Mouse (Mus musculus) left cerebral cortex, adult 2 months (tissue): ENCODE results near the gene Trappc6b. TPM values are rescaled to one million over a fixed set of nuclear protein-coding genes. Genes with fewer than 3 reads are reported as not detected.

Source experiments
- DNase-seq, 2 experiments: peaks; one replicate each; pipeline ENCODE4 v3.0.0; 2021 to 2022; ENCODE audit warnings: low spot score in 2 of 2, mixed read lengths in 1 of 2; ENCODE audit errors: extremely low spot score in 1 of 2
- H3K27ac ChIP-seq: fragments of 200-600 bp; 2 replicates; pipeline ENCODE4 v1.8.1; 2022
- H3K4me3 ChIP-seq: fragments of 200-600 bp; 2 replicates; pipeline ENCODE4 v1.8.1; 2022
- CTCF ChIP-seq: fragments of 200-600 bp; IDR thresholded peaks from 2 replicates; pipeline ENCODE4 v1.8.1; 2022; ENCODE audit warnings: antibody characterized with exemption, mild to moderate bottlenecking, moderate library complexity
- intact Hi-C: fragments of 180-260 bp; cut with DNase I; formaldehyde crosslinking; loops from one replicate; pipeline ENCODE4 v1.15.1; 2025
- total RNA-seq, 2 experiments: library from RNA; stranded (reverse); gene quantifications; 2 replicates each; pipeline ENCODE4 v1.2.3; 2021

Trappc6b gene
- total RNA-seq, 2 experiments from 2014 or later, result 107 to 121 TPM

GRCm38 (mm10) chr12:59053166-59053565 lies 8.1 kb downstream of the Trappc6b start:
- intact Hi-C loops, result no loop called here
- no peak for TF ChIP-seq CTCF
- DNase-seq, result no peak
- Histone ChIP-seq H3K4me3 (no peak overlapping the region), H3K27ac (no peak overlapping the region)

- intact Hi-C loops, result no loop called here
- no peak overlapping the region for H3K4me3 ChIP-seq
- no peak for DNase-seq
- H3K27ac ChIP-seq, result no peak overlapping the region
- TF ChIP-seq CTCF, result no peak
Measured at GRCm38 (mm10) chr12:59052470-59052869, 8.8 kb downstream of the Trappc6b start.

GRCm38 (mm10) chr12:59040851-59041250 lies 20.4 kb downstream of the Trappc6b start:
- intact Hi-C loops, result no loop called here
- no peak for DNase-seq
- Histone ChIP-seq H3K27ac (no peak overlapping the region), H3K4me3 (no peak overlapping the region)
- no peak for TF ChIP-seq CTCF

GRCm38 (mm10) chr12:59039971-59040844 lies 21.1 kb downstream of the Trappc6b start:
- no peak overlapping the region for H3K27ac ChIP-seq
- no peak overlapping the region for H3K4me3 ChIP-seq
- TF ChIP-seq CTCF, result no peak
- intact Hi-C loops, result no loop called here
- DNase-seq, result no peak

- no peak for DNase-seq
- no peak for TF ChIP-seq CTCF
- Histone ChIP-seq H3K4me3 (no peak overlapping the region), H3K27ac (no peak overlapping the region)
- intact Hi-C loops, result no loop called here
Measured at GRCm38 (mm10) chr12:59039162-59039970, 21.9 kb downstream of the Trappc6b start.

GRCm38 (mm10) chr12:59032101-59032500 lies 29.2 kb downstream of the Trappc6b start:
- peak; percentile 28 for TF ChIP-seq CTCF
- Histone ChIP-seq H3K27ac (no peak overlapping the region), H3K4me3 (no peak overlapping the region)
- DNase-seq, result no peak
- intact Hi-C loops, result no loop called here

- Histone ChIP-seq H3K27ac (no peak overlapping the region), H3K4me3 (no peak overlapping the region)
- no peak for TF ChIP-seq CTCF
- DNase-seq, result no peak
- intact Hi-C loops, result no loop called here
Measured at GRCm38 (mm10) chr12:59021306-59021705, 40.0 kb downstream of the Trappc6b start.

DNA sequence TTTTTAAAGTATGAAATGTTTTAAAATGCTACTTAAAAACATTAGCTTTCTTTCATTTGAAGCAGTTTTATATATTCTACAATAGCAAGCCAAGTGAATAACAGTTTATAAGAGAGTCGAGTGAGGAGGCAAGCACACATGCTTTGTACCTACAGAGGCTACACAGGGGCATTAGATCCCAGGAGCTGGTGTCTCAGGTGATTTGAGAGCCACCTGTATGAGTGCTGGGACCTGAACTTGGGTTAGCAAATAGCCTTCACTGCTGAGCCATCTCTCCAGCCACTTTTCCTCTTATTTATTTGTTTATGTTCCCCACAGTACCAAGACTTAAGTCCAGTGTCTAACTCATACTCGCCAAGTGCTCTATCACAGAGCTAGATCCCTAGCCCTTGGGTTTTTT lies 41.4 kb downstream of the Trappc6b start:
- no peak overlapping the region for H3K4me3 ChIP-seq
- no peak for DNase-seq
- intact Hi-C loops, result no loop called here
- no peak overlapping the region for H3K27ac ChIP-seq
- TF ChIP-seq CTCF, result no peak

DNA sequence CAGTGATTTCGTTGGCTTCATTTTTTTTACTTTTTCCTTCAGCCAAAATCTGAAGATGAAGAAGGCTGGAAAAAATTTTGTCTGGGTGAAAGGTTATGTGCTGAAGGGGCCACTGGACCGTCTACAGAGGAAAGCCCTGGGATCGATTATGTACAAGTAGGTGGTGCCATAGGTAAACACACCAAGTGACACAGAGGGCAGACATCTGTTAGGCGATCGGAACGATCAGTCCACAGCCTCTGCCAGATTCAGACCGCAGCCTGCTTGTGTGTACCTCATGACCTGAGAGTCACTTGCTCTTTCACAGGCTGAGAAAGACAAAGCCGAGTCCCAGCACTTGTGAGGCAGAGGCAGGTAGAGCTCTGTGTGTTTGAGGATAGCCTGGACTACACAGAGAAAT lies 43.3 kb downstream of the Trappc6b start:
- Histone ChIP-seq H3K4me3 (no peak overlapping the region), H3K27ac (no peak overlapping the region)
- intact Hi-C loops, result no loop called here
- no peak for TF ChIP-seq CTCF
- DNase-seq, result no peak

- DNase-seq, result peak; percentile 85 to 91
- peak; percentile 8 for TF ChIP-seq CTCF
- peak within 1 kb of the TSS; percentile 88 for H3K27ac ChIP-seq
- peak within 1 kb of the TSS; percentile 86 for H3K4me3 ChIP-seq
- intact Hi-C loops, result no loop called here
Measured at GRCm38 (mm10) chr12:59013234-59013633, 48.0 kb downstream of the Trappc6b start, which contains the start of gene Gemin2. Gene Gemin2, plus strand, starts transcription at chr12:59013393.

- H3K27ac ChIP-seq, result peak overlapping the region; percentile 88
- no peak for DNase-seq
Measured at GRCm38 (mm10) chr12:59012710-59013091, 48.6 kb downstream of the Trappc6b start.

More at GRCm38 (mm10) chr12:59012710-59013091, 48.6 kb downstream of the Trappc6b start:
- no peak for TF ChIP-seq CTCF
- intact Hi-C loops, result loop anchor here (1.0 kb wide), 2 partner anchors 54 to 119 kb away; partner anchors contain the start of gene Pnn
- peak overlapping the region; percentile 86 for H3K4me3 ChIP-seq
